8 mouse cellular contexts compared by ENCODE assay signal in genomic region chr17:26938731-26939130, GRCm38 (mm10). TPM values are rescaled to one million over a fixed set of nuclear protein-coding genes. Genes with fewer than 3 reads are reported as not detected.
DNase-seq lines count a peak whose midpoint lies in the region; ATAC-seq and TF ChIP-seq lines count a peak whose summit lies in the region.

No protein-coding gene starts in this region.

- H3K4me2 ChIP-seq in kidney, embryonic 16.5 days (replicated peaks; ENCODE audit: low read depth, low read length), result peak overlapping the region; percentile 97
- peak overlapping the region; percentile 97 for H3K4me2 ChIP-seq in heart, postnatal 0 days (ENCODE audit: low read depth, low read length)
- peak overlapping the region; percentile 99 for H3K4me2 ChIP-seq in liver, embryonic 16.5 days (ENCODE audit: low read depth, low read length)

- H3K4me1 ChIP-seq in kidney, embryonic 16.5 days (ENCODE audit: insufficient read depth, low read length), result peaks cover 41% of the 10 kb centered on the region
- H3K4me1 ChIP-seq in heart, postnatal 0 days (ENCODE audit: control insufficient read depth, insufficient read depth), result peaks cover 14% of the 10 kb centered on the region
- peaks cover 37% of the 10 kb centered on the region for H3K4me1 ChIP-seq in liver, embryonic 16.5 days (ENCODE audit: control insufficient read depth, low read depth, low read length)

- ATAC-seq in kidney, embryonic 16.5 days (ENCODE audit: low FRiP score, low TSS enrichment), result 0 out of 2 replicates have a peak, but pooled peaks have one; percentile 0
- no peak for ATAC-seq in heart, postnatal 0 days (ENCODE audit: insufficient read depth, low read depth)
- ATAC-seq in liver, embryonic 16.5 days (ENCODE audit: low read depth), result no peak
- no peak for ATAC-seq in granulocyte monocyte progenitor cell, adult 5-6 weeks (replicated peaks; ENCODE audit: poor library complexity, severe bottlenecking)

- H3K4me3 ChIP-seq in kidney, embryonic 16.5 days (ENCODE audit: low read length), result peak overlapping the region; percentile 69
- peak overlapping the region; percentile 82 for H3K4me3 ChIP-seq in heart, postnatal 0 days (ENCODE audit: low read depth, low read length)
- H3K4me3 ChIP-seq in liver, embryonic 16.5 days (ENCODE audit: low read depth, low read length), result peak overlapping the region; percentile 74

- peak overlapping the region; percentile 93 for H3K27ac ChIP-seq in kidney, embryonic 16.5 days (ENCODE audit: low read length)
- H3K27ac ChIP-seq in heart, postnatal 0 days (ENCODE audit: low read depth), result peak overlapping the region; percentile 87
- H3K27ac ChIP-seq in liver, embryonic 16.5 days (ENCODE audit: low read length), result peak overlapping the region; percentile 74

- peaks cover 15% of the 10 kb centered on the region; the same call in 1 of the 2 replicates for H3K36me3 ChIP-seq in kidney, embryonic 16.5 days (ENCODE audit: insufficient read depth, low read length)
- peaks cover 21% of the 10 kb centered on the region for H3K36me3 ChIP-seq in heart, postnatal 0 days (replicated peaks; ENCODE audit: control insufficient read depth, insufficient read depth, low read length)
- peaks cover 7% of the 10 kb centered on the region for H3K36me3 ChIP-seq in liver, embryonic 16.5 days (ENCODE audit: control insufficient read depth, insufficient read depth)

- DNase-seq in kidney, adult 18-20 months, result no peak
- DNase-seq in cerebellum, adult 9-10 months, result peak; percentile 74
- DNase-seq in heart, postnatal 0 days (ENCODE audit: low spot score), result no peak
- DNase-seq in yolk sac, embryonic 10.5 days (ENCODE audit: low spot score), result no peak
- no peak for DNase-seq in retina, postnatal 1 day

- H3K9ac ChIP-seq in kidney, embryonic 16.5 days (replicated peaks; ENCODE audit: low read length), result peak overlapping the region; percentile 81
- peak overlapping the region; percentile 71 for H3K9ac ChIP-seq in heart, postnatal 0 days (replicated peaks; ENCODE audit: low read depth, low read length)
- H3K9ac ChIP-seq in liver, embryonic 16.5 days (ENCODE audit: low read depth, low read length), result peak overlapping the region; percentile 75

- no peaks in the 10 kb centered on the region for H3K27me3 ChIP-seq in kidney, embryonic 16.5 days (ENCODE audit: insufficient read depth, low read length)
- H3K27me3 ChIP-seq in heart, postnatal 0 days (ENCODE audit: control insufficient read depth, insufficient read depth, low read length), result no peaks in the 10 kb centered on the region
- H3K27me3 ChIP-seq in liver, embryonic 16.5 days (ENCODE audit: control insufficient read depth, insufficient read depth, low read depth, low read length), result no peaks in the 10 kb centered on the region

- TF ChIP-seq CTCF in heart, postnatal 0 days (IDR thresholded peaks at IDR 0.05; ENCODE audit: low read depth), result no peak

- H3K9me3 ChIP-seq in kidney, embryonic 16.5 days (ENCODE audit: low read length), result no peaks in the 10 kb centered on the region
- H3K9me3 ChIP-seq in heart, postnatal 0 days (replicated peaks; ENCODE audit: control insufficient read depth, low read length), result no peaks in the 10 kb centered on the region
- H3K9me3 ChIP-seq in liver, embryonic 16.5 days (replicated peaks; ENCODE audit: control insufficient read depth, low read length), result no peaks in the 10 kb centered on the region

- no peak for TF ChIP-seq EP300 in heart, postnatal 0 days (IDR thresholded peaks at IDR 0.05; ENCODE audit: low read depth)

- WGBS in kidney, embryonic 16.5 days, result under 1% methylated on average over 22 of the region's 22 CpGs
- WGBS in heart, postnatal 0 days, result under 1% methylated on average over 22 of the region's 22 CpGs
- whole genome bisulfite sequencing in liver, embryonic 16.5 days (ENCODE audit: insufficient replicate concordance), result under 1% methylated on average over 22 of the region's 22 CpGs

RNA-seq across cellular contexts. Expression of gene Cuta, which starts 0.6 kb away (rescaled TPM):
- 187 and 203 TPM in 2 replicates for polyA plus RNA-seq in kidney, embryonic 16.5 days (2015; fragmentation: Nextera tagmentation; extraction: Ambion mirVana)
- 80.2 and 107 TPM in 2 replicates for total RNA-seq in heart, postnatal 0 days (2014; rRNA removed; ENCODE audit: low replicate concordance)
- 180 and 193 TPM in 2 replicates for polyA plus RNA-seq in heart, postnatal 0 days (2015; fragmentation: Nextera tagmentation; extraction: Ambion mirVana)
- 73.9 and 80.2 TPM in 2 replicates for polyA plus RNA-seq in liver, embryonic 16.5 days (2015; fragmentation: Nextera tagmentation; extraction: Ambion mirVana)
- total RNA-seq in granulocyte monocyte progenitor cell, adult 5-6 weeks (2014; fragmentation: Nextera tagmentation), result 226 and 256 TPM in 2 replicates
- total RNA-seq in granulocyte monocyte progenitor cell, adult 5-6 weeks (2017), result 47.5 and 60.5 TPM in 2 replicates

RNA-seq across cellular contexts. Expression of gene Syngap1, which starts 2.3 kb away (rescaled TPM):
- polyA plus RNA-seq in kidney, embryonic 16.5 days (2015; fragmentation: Nextera tagmentation; extraction: Ambion mirVana), result 1.1 and 2.2 TPM in 2 replicates
- total RNA-seq in heart, postnatal 0 days (2014; rRNA removed; ENCODE audit: low replicate concordance), result 4.3 and 6.6 TPM in 2 replicates
- 0.41 and 0.45 TPM in 2 replicates for polyA plus RNA-seq in heart, postnatal 0 days (2015; fragmentation: Nextera tagmentation; extraction: Ambion mirVana)
- polyA plus RNA-seq in liver, embryonic 16.5 days (2015; fragmentation: Nextera tagmentation; extraction: Ambion mirVana), result 0.21 and 0.33 TPM in 2 replicates
- total RNA-seq in granulocyte monocyte progenitor cell, adult 5-6 weeks (2014; fragmentation: Nextera tagmentation), result 7.2 and 10.1 TPM in 2 replicates
- 0.31 and 0.69 TPM in 2 replicates for total RNA-seq in granulocyte monocyte progenitor cell, adult 5-6 weeks (2017)

RNA-seq across cellular contexts. Expression of gene Phf1, which starts 5.9 kb away (rescaled TPM):
- 9.3 and 9.4 TPM in 2 replicates for polyA plus RNA-seq in kidney, embryonic 16.5 days (2015; fragmentation: Nextera tagmentation; extraction: Ambion mirVana)
- 13.7 and 16.3 TPM in 2 replicates for total RNA-seq in heart, postnatal 0 days (2014; rRNA removed; ENCODE audit: low replicate concordance)
- polyA plus RNA-seq in heart, postnatal 0 days (2015; fragmentation: Nextera tagmentation; extraction: Ambion mirVana), result 6.3 and 7.2 TPM in 2 replicates
- polyA plus RNA-seq in liver, embryonic 16.5 days (2015; fragmentation: Nextera tagmentation; extraction: Ambion mirVana), result 2.1 and 2.6 TPM in 2 replicates
- 3.4 and 9.3 TPM in 2 replicates for total RNA-seq in granulocyte monocyte progenitor cell, adult 5-6 weeks (2014; fragmentation: Nextera tagmentation)
- 1.4 and 2.1 TPM in 2 replicates for total RNA-seq in granulocyte monocyte progenitor cell, adult 5-6 weeks (2017)

RNA-seq across cellular contexts. Expression of gene Kifc5b, which starts 21.8 kb away (rescaled TPM):
- polyA plus RNA-seq in kidney, embryonic 16.5 days (2015; fragmentation: Nextera tagmentation; extraction: Ambion mirVana), result 8.2 and 10.8 TPM in 2 replicates
- total RNA-seq in heart, postnatal 0 days (2014; rRNA removed; ENCODE audit: low replicate concordance), result 4.5 and 4.8 TPM in 2 replicates
- 0.93 and 1.5 TPM in 2 replicates for polyA plus RNA-seq in heart, postnatal 0 days (2015; fragmentation: Nextera tagmentation; extraction: Ambion mirVana)
- 4.6 and 5.3 TPM in 2 replicates for polyA plus RNA-seq in liver, embryonic 16.5 days (2015; fragmentation: Nextera tagmentation; extraction: Ambion mirVana)
- total RNA-seq in granulocyte monocyte progenitor cell, adult 5-6 weeks (2014; fragmentation: Nextera tagmentation), result 6.0 and 6.2 TPM in 2 replicates
- total RNA-seq in granulocyte monocyte progenitor cell, adult 5-6 weeks (2017), result 8.7 and 12.6 TPM in 2 replicates

RNA-seq across cellular contexts. Expression of gene Zbtb9, which starts 34.2 kb away (rescaled TPM):
- polyA plus RNA-seq in kidney, embryonic 16.5 days (2015; fragmentation: Nextera tagmentation; extraction: Ambion mirVana), result 19.9 and 20.1 TPM in 2 replicates
- 4.0 and 10.9 TPM in 2 replicates for total RNA-seq in heart, postnatal 0 days (2014; rRNA removed; ENCODE audit: low replicate concordance)
- 5.0 and 5.4 TPM in 2 replicates for polyA plus RNA-seq in heart, postnatal 0 days (2015; fragmentation: Nextera tagmentation; extraction: Ambion mirVana)
- polyA plus RNA-seq in liver, embryonic 16.5 days (2015; fragmentation: Nextera tagmentation; extraction: Ambion mirVana), result 5.0 and 5.5 TPM in 2 replicates
- 9.4 and 14.4 TPM in 2 replicates for total RNA-seq in granulocyte monocyte progenitor cell, adult 5-6 weeks (2014; fragmentation: Nextera tagmentation)
- total RNA-seq in granulocyte monocyte progenitor cell, adult 5-6 weeks (2017), result 14.3 and 17.7 TPM in 2 replicates
